Mouse (Mus musculus) hindbrain, embryonic 16.5 days (tissue): ENCODE data around the gene Dctn1. TPM values are rescaled to one million over a fixed set of nuclear protein-coding genes. Genes with fewer than 3 reads are reported as not detected.
"Not testable (repeated sequence)": the region's sequence is repeated elsewhere in the genome, so short reads cannot be mapped to it uniquely, and the experiment has no call there.

Experiments used
- ATAC-seq: fragments of 200-750 bp; cut with Nextera tagmentation; 2 replicates; pipeline ENCODE4 v1.8.0; 2017; ENCODE audit warnings: moderate TSS enrichment, moderate library complexity
- H3K27ac ChIP-seq: fragments of 300-500 bp; sonication (generic); 2 replicates; pipeline ENCODE4 v1.5.1; 2014; ENCODE audit warnings: low read depth, mild to moderate bottlenecking, control low read depth, low read length, moderate library complexity
- H3K27me3 ChIP-seq: fragments of 300-500 bp; sonication (generic); replicated peaks from 2 replicates; pipeline ENCODE4 v1.6.1; 2014; ENCODE audit warnings: low read length; ENCODE audit not compliant: control insufficient read depth, insufficient read depth
- H3K36me3 ChIP-seq: fragments of 300-500 bp; sonication (generic); 2 replicates; pipeline ENCODE4 v1.6.1; 2014; ENCODE audit warnings: mild to moderate bottlenecking, low read length, moderate library complexity, mixed read lengths; ENCODE audit not compliant: control insufficient read depth, insufficient read depth
- H3K4me1 ChIP-seq: fragments of 300-500 bp; sonication (generic); 2 replicates; pipeline ENCODE4 v1.6.1; 2014; ENCODE audit warnings: low read depth, low read length; ENCODE audit not compliant: control insufficient read depth, insufficient read depth
- H3K4me2 ChIP-seq: fragments of 300-500 bp; sonication (generic); 2 replicates; pipeline ENCODE4 v1.6.1; 2014; ENCODE audit warnings: mild to moderate bottlenecking, low read length, control low read depth, moderate library complexity
- H3K4me3 ChIP-seq: fragments of 300-500 bp; sonication (generic); 2 replicates; pipeline ENCODE4 v1.5.1; 2014; ENCODE audit warnings: mild to moderate bottlenecking, low read length, control low read depth, moderate library complexity
- H3K9ac ChIP-seq: fragments of 300-500 bp; sonication (generic); 2 replicates; pipeline ENCODE4 v1.6.1; 2014; ENCODE audit warnings: low read depth, mild to moderate bottlenecking, control low read depth, low read length, moderate library complexity
- H3K9me3 ChIP-seq: fragments of 300-500 bp; sonication (generic); 2 replicates; pipeline ENCODE4 v1.6.1; 2014; ENCODE audit warnings: mild to moderate bottlenecking, low read length, moderate library complexity; ENCODE audit not compliant: control insufficient read depth
- WGBS: fragments of 180-500 bp; shearing (Covaris S2); extraction: QIAGEN DNeasy Blood & Tissue Kit; methylation state at CpG from one replicate; pipeline ENCODE4 v1.1.7; 2014; 5-methylcytosine and 5-hydroxymethylcytosine counted together
- polyA plus RNA-seq: library from polyadenylated mRNA; unstranded; fragments of >200 nt; fragmentation: Nextera tagmentation; extraction: Ambion mirVana; gene quantifications from 2 replicates; pipeline ENCODE4 v1.2.1, GENCODE M21; 2015

Dctn1 gene
- polyA plus RNA-seq, 1 experiment from 2014 or later = 155 TPM

- under 1% methylated on average over 31 of the region's 32 CpGs for WGBS
- peak; percentile 91 for ATAC-seq
- peak within 1 kb of the TSS; percentile 74 for H3K9ac ChIP-seq
Observed at GRCm38 (mm10) chr6:83156259-83156684, 9.4 kb upstream of the Dctn1 start, which contains the start of the genes Wdr54 and 1700003E16Rik. Gene Wdr54 (minus strand): TSS chr6:83156397. Gene 1700003E16Rik (plus strand): TSS chr6:83156404.

GRCm38 (mm10) chr6:83159456-83159855, 6.3 kb upstream of the Dctn1 start:
- not testable (repeated sequence) for ATAC-seq, H3K9me3 ChIP-seq, H3K4me2 ChIP-seq, H3K36me3 ChIP-seq, H3K9ac ChIP-seq, H3K27ac ChIP-seq, H3K4me3 ChIP-seq
- 33% methylated on average over 3 of the region's 3 CpGs for WGBS
- Histone ChIP-seq H3K27me3 (peaks cover 30% of the 10 kb centered on the region), H3K4me1 (peaks cover 25% of the 10 kb centered on the region)

More at GRCm38 (mm10) chr6:83156259-83156684, 9.4 kb upstream of the Dctn1 start, which contains the start of the genes Wdr54 and 1700003E16Rik:
- Histone ChIP-seq H3K4me2 (peak within 1 kb of the TSS; percentile 89), H3K9me3 (no peaks in the 10 kb centered on the region), H3K4me1 (peaks cover 10% of the 10 kb centered on the region), H3K27ac (peak within 1 kb of the TSS; percentile 5; the same call in 1 of the 2 replicates), H3K36me3 (peaks cover 6% of the 10 kb centered on the region), H3K27me3 (peaks cover 14% of the 10 kb centered on the region), H3K4me3 (peak within 1 kb of the TSS; percentile 67)

GRCm38 (mm10) chr6:83161442-83161841, 4.3 kb upstream of the Dctn1 start:
- Histone ChIP-seq H3K27me3 (peaks cover 30% of the 10 kb centered on the region), H3K4me2 (peak overlapping the region; percentile 59), H3K27ac (no peak overlapping the region), H3K4me1 (peaks cover 23% of the 10 kb centered on the region), H3K36me3 (no peaks in the 10 kb centered on the region), H3K4me3 (peak overlapping the region; percentile 32; the same call in 1 of the 2 replicates), H3K9me3 (no peaks in the 10 kb centered on the region), H3K9ac (no peak overlapping the region; the same call in 1 of the 2 replicates)
- 9% methylated on average over 19 of the region's 19 CpGs for whole genome bisulfite sequencing
- no peak for ATAC-seq

- H3K9ac ChIP-seq = peak overlapping the region; percentile 50
- peaks cover 23% of the 10 kb centered on the region for H3K4me1 ChIP-seq
- peaks cover 30% of the 10 kb centered on the region for H3K27me3 ChIP-seq
- no peak for ATAC-seq
- H3K4me3 ChIP-seq = peak overlapping the region; percentile 32
- H3K9me3 ChIP-seq = no peaks in the 10 kb centered on the region
- H3K4me2 ChIP-seq = peak overlapping the region; percentile 59
- no peak overlapping the region for H3K27ac ChIP-seq
- H3K36me3 ChIP-seq = no peaks in the 10 kb centered on the region
- 2% methylated on average over 49 of the region's 49 CpGs for WGBS
Observed at GRCm38 (mm10) chr6:83161921-83162641, 3.6 kb upstream of the Dctn1 start.

DNA sequence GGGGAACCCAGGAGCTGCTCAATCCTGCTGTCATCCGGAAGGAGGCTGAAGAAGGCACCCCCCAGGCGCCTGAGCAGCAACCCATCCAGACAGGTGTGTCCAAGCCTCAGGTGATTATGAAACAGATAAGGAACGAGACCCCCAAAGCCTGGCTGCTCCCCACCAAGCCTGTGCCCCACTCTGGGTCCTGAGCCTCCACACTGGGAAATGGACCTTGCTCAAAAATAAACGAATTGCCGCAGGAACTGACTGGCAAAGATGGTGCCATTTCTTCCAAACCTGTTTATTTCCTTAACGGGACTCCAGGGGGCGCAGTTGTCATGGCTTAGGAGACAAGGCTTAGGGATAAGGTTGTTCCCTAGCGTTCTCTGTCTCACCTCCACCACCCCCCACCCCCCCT, 3.0 kb upstream of the Dctn1 start:
- H3K27ac ChIP-seq = no peak overlapping the region
- H3K4me1 ChIP-seq = peaks cover 28% of the 10 kb centered on the region
- no peak overlapping the region for H3K9ac ChIP-seq
- WGBS = 0% methylated on average over 8 of the region's 8 CpGs
- peaks cover 30% of the 10 kb centered on the region for H3K27me3 ChIP-seq
- H3K4me3 ChIP-seq = peak overlapping the region; percentile 32
- no peaks in the 10 kb centered on the region for H3K9me3 ChIP-seq
- ATAC-seq = no peak
- H3K4me2 ChIP-seq = peak overlapping the region; percentile 59
- no peaks in the 10 kb centered on the region for H3K36me3 ChIP-seq

- peak; percentile 38 for ATAC-seq
- 5% methylated on average over 6 of the region's 6 CpGs for WGBS
- peak overlapping the region; percentile 96 for H3K27ac ChIP-seq
- H3K9ac ChIP-seq = peak overlapping the region; percentile 94
- H3K27me3 ChIP-seq = peaks cover 28% of the 10 kb centered on the region
- H3K4me3 ChIP-seq = peak overlapping the region; percentile 88
- no peaks in the 10 kb centered on the region for H3K36me3 ChIP-seq
- peaks cover 39% of the 10 kb centered on the region for H3K4me1 ChIP-seq
- H3K9me3 ChIP-seq = no peaks in the 10 kb centered on the region
- peak overlapping the region; percentile 75 for H3K4me2 ChIP-seq
Observed at GRCm38 (mm10) chr6:83165026-83165606, 604 bp upstream of the Dctn1 start.

DNA sequence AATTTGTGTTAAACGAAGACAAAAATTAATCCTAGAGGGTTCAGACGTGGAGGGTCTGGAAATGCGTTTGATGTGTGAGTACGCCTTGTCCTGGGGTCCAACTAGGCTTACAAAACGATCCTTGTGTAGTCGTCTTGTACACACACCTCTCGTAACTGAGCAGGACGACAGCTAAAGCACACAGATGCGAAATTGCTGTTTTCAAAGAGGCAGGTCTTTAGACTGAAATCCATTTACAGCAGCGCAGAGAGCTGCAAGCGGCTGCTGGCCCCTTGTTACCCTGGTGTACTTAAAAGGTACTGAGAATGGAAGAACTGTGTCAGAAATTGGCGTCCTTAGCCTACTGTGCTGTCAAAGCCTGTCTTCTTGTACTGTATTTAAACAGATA, 517 bp downstream of the Dctn1 start:
- ATAC-seq = no peak; the same call in 1 of the 2 replicates
- WGBS = 0% methylated on average over 12 of the region's 12 CpGs

DNA sequence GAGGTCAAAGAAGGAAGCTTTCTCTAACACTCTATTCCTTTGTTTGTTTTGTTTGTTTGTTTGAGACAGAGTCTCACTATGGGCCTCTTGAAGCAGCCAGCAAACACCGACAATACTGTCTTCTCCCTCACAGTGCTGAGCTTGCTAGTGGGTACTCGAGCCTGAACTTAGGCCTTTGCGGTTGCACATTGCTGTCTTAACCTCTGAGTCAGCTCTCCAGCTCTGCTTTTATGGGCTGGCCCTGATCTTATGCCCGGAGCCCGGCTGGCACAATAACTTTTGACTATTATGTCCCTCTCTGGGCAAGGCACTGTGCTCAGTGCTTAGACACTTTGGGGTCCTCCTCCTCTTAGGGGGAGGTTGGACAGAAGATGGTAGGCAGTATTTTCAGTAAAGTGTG, 4.2 kb downstream of the Dctn1 start:
- H3K4me2 ChIP-seq = no peak overlapping the region
- H3K4me1 ChIP-seq = peaks cover 40% of the 10 kb centered on the region
- no peak overlapping the region for H3K9ac ChIP-seq
- no peak overlapping the region for H3K4me3 ChIP-seq
- H3K27me3 ChIP-seq = no peaks in the 10 kb centered on the region
- no peaks in the 10 kb centered on the region for H3K36me3 ChIP-seq
- H3K9me3 ChIP-seq = no peaks in the 10 kb centered on the region
- ATAC-seq = no peak
- no peak overlapping the region for H3K27ac ChIP-seq
- 82% methylated on average over 5 of the region's 5 CpGs for WGBS

More for the DNA sequence above, 517 bp downstream of the Dctn1 start:
- peaks cover 17% of the 10 kb centered on the region for H3K27me3 ChIP-seq
- H3K9me3 ChIP-seq = no peaks in the 10 kb centered on the region
- H3K36me3 ChIP-seq = no peaks in the 10 kb centered on the region
- H3K27ac ChIP-seq = peak overlapping the region; percentile 96
- H3K4me1 ChIP-seq = peaks cover 45% of the 10 kb centered on the region
- peak overlapping the region; percentile 88 for H3K4me3 ChIP-seq
- peak overlapping the region; percentile 94 for H3K9ac ChIP-seq
- peak overlapping the region; percentile 75 for H3K4me2 ChIP-seq

DNA sequence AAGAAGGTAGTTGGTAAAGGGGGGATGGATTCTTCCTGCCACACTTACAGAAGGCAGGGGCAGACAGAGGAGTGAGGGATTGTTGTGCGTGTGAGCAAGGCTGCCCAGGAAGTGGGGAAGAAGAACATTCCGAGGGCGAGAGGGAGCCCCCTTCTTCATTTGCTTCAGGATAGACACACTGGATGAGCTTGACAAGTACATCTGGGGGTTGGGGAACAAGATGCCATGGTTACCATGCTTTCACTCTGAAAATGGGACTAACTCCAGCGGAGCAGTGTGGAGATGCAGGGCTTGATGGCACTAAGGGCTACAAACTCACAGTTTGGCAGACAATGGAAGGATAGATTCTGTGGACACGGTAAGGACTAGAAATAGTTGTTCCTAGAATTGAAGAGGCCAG, 5.3 kb downstream of the Dctn1 start:
- H3K9me3 ChIP-seq = no peaks in the 10 kb centered on the region
- no peaks in the 10 kb centered on the region for H3K36me3 ChIP-seq
- no peak for ATAC-seq
- H3K4me3 ChIP-seq = peak overlapping the region; percentile 43
- H3K27ac ChIP-seq = 0 out of 2 replicates have a peak overlapping the region, but pooled peaks have one; percentile 51
- H3K4me1 ChIP-seq = peaks cover 36% of the 10 kb centered on the region
- peak overlapping the region; percentile 59 for H3K4me2 ChIP-seq
- H3K9ac ChIP-seq = peak overlapping the region; percentile 59
- H3K27me3 ChIP-seq = no peaks in the 10 kb centered on the region
- 76% methylated on average over 5 of the region's 5 CpGs for WGBS
